Mouse (Mus musculus) olfactory bulb, adult 2 months (tissue): Measurements from ENCODE around the gene Rps24.

Source experiments
- CTCF ChIP-seq: fragments of 200-500 bp; IDR thresholded peaks from 2 replicates; pipeline ENCODE4 v1.5.1; 2012; ENCODE audit warnings: low read depth, mild to moderate bottlenecking, low read length, moderate library complexity; ENCODE audit not compliant: insufficient read depth
- POLR2A ChIP-seq: fragments of 200-500 bp; IDR thresholded peaks from 2 replicates; pipeline ENCODE4 v1.6.1; 2012; ENCODE audit warnings: mild to moderate bottlenecking, low read depth, low read length, moderate library complexity; ENCODE audit not compliant: insufficient read depth

GRCm38 (mm10) chr14:24486773-24487227 is at the start of gene Rps24, which contains the start of gene Polr3a:
- TF ChIP-seq CTCF (peak; percentile 60; the same call in 1 of the 2 replicates), POLR2A (0 out of 2 replicates have a peak, but pooled peaks have one; percentile 21)
